8 mouse cellular contexts compared by ENCODE assay signal in genomic region chr11:62901699-62902323, GRCm38 (mm10). TPM values are rescaled to one million over a fixed set of nuclear protein-coding genes. Genes with fewer than 3 reads are reported as not detected.
A peak's percentile ranks its signal among the peaks of the same experiment; 100 is the strongest.
DNase-seq lines count a peak whose midpoint lies in the region; ATAC-seq lines count a peak whose summit lies in the region.
"Had no signal": no experiment of that assay in that cellular context is flagged by ENCODE, and none has a peak within 500 bp of the region (broad histone marks: within the 10 kb centered on the region; RNA-seq: fewer than 3 reads in every experiment).

No protein-coding gene starts in this region.

- peaks cover 4% of the 10 kb centered on the region; the same call in 1 of the 2 replicates for H3K4me1 ChIP-seq in lung, embryonic 15.5 days
- H3K4me1 ChIP-seq: liver, embryonic 15.5 days had no signal

- H3K4me3 ChIP-seq in lung, embryonic 15.5 days: no peak overlapping the region
- H3K4me3 ChIP-seq: liver, embryonic 15.5 days had no signal

- no peaks in the 10 kb centered on the region for H3K9me3 ChIP-seq in lung, embryonic 15.5 days
- H3K9me3 ChIP-seq: liver, embryonic 15.5 days had no signal

- ATAC-seq in lung, embryonic 15.5 days (ENCODE audit: borderline replicate concordance, extremely low read depth, low FRiP score, low TSS enrichment): peak; percentile 62; the same call in 1 of the 2 replicates

- no peak overlapping the region for H3K27ac ChIP-seq in lung, embryonic 15.5 days
- H3K27ac ChIP-seq: liver, embryonic 15.5 days had no signal

- 29% methylated on average over 12 of the region's 12 CpGs for WGBS in lung, embryonic 15.5 days

- no peaks in the 10 kb centered on the region for H3K36me3 ChIP-seq in lung, embryonic 15.5 days
- H3K36me3 ChIP-seq: liver, embryonic 15.5 days had no signal

- peak; percentile 56 for DNase-seq in CD4-positive helper T cell, adult 2 months (ENCODE audit: low read depth, low spot score)
- peak; percentile 77 for DNase-seq in ES-CJ7 (ENCODE audit: low read depth, low spot score)
- DNase-seq in cerebellum, postnatal 14 days: peak; percentile 80 to 84
- DNase-seq in gastrocnemius, postnatal 10 days: peak; percentile 29
- DNase-seq in kidney, postnatal 4 days: peak; percentile 38 to 65
- DNase-seq in skeletal muscle tissue, adult 2 months (ENCODE audit: low read depth, low spot score): peak; percentile 69

- no peaks in the 10 kb centered on the region for H3K27me3 ChIP-seq in lung, embryonic 15.5 days
- H3K27me3 ChIP-seq: liver, embryonic 15.5 days had no signal

- no peak overlapping the region for H3K4me2 ChIP-seq in lung, embryonic 15.5 days
- H3K4me2 ChIP-seq: liver, embryonic 15.5 days had no signal

- no peak overlapping the region for H3K9ac ChIP-seq in lung, embryonic 15.5 days
- H3K9ac ChIP-seq: liver, embryonic 15.5 days had no signal

RNA-seq across cellular contexts. Expression of gene Tvp23b, which starts 22.6 kb away (rescaled TPM):
- total RNA-seq in gastrocnemius, postnatal 10 days (2021): 10 to 100 TPM; 11.3 to 15.2 TPM
- polyA plus RNA-seq in lung, embryonic 15.5 days (2015; fragmentation: Nextera tagmentation; extraction: Ambion mirVana): 69.3 and 74.3 TPM in 2 replicates

RNA-seq across cellular contexts. Expression of gene Cdrt4, which starts 49.2 kb away (rescaled TPM):
- total RNA-seq in gastrocnemius, postnatal 10 days (2021): under 1 TPM in 1 of 2 experiments, not detected in 1; 0.59 TPM
- polyA plus RNA-seq in lung, embryonic 15.5 days (2015; fragmentation: Nextera tagmentation; extraction: Ambion mirVana): 0.36 and 0.62 TPM in 2 replicates
- polyA plus RNA-seq: liver, embryonic 15.5 days had no signal

RNA-seq across cellular contexts. Expression of gene Fbxw10, which starts 54.9 kb away (rescaled TPM):
- total RNA-seq in gastrocnemius, postnatal 10 days (2021): under 1 TPM; 0.23 to 0.68 TPM
- 0.38 and 0.49 TPM in 2 replicates for polyA plus RNA-seq in lung, embryonic 15.5 days (2015; fragmentation: Nextera tagmentation; extraction: Ambion mirVana)

Comparison
In these comparisons a context has a peak if more than half of its experiments do, and no peak if none do; other contexts are left out.
1. DNase-seq: peak in every context shown above with its lines; median percentile 82 in cerebellum, postnatal 14 days; 77 in ES-CJ7; 69 in skeletal muscle tissue, adult 2 months; 56 in CD4-positive helper T cell, adult 2 months; 52 in kidney, postnatal 4 days; 29 in gastrocnemius, postnatal 10 days.